Mouse (Mus musculus) ES-E14 (cell line): ENCODE results near the gene Rps6ka5. TPM values are rescaled to one million over a fixed set of nuclear protein-coding genes. Genes with fewer than 3 reads are reported as not detected.
A peak's percentile ranks its signal among the peaks of the same experiment; 100 is the strongest.

Experiments used
- DNase-seq: peaks from one replicate; pipeline ENCODE4 v3.0.0-alpha.2; 2013; ENCODE audit warnings: low read depth, low spot score
- H3K27ac ChIP-seq: 2 replicates; pipeline ENCODE4 v1.5.1; 2012; ENCODE audit warnings: low read depth, mild to moderate bottlenecking, low read length, moderate library complexity, mixed read lengths; ENCODE audit not compliant: poor library complexity, insufficient read depth, severe bottlenecking
- H3K36me3 ChIP-seq: 2 replicates; pipeline ENCODE4 v1.6.1; 2012; ENCODE audit warnings: mild to moderate bottlenecking, low read length, moderate library complexity, mixed read lengths; ENCODE audit not compliant: control insufficient read depth, poor library complexity, insufficient read depth, severe bottlenecking
- H3K4me1 ChIP-seq, 2 experiments: fragments of 150-350 bp in 1 of 2; sonication (generic) in 1 of 2; 2 replicates each; pipeline ENCODE4 v1.6.1; 2012; ENCODE audit warnings: low read length in 2 of 2, mild to moderate bottlenecking in 1 of 2, mixed read lengths in 1 of 2; ENCODE audit not compliant: control insufficient read depth in 2 of 2, insufficient read depth in 2 of 2, poor library complexity in 1 of 2
- H3K4me3 ChIP-seq, 2 experiments: fragments of 150-350 bp in 1 of 2; sonication (generic) in 1 of 2; 2 replicates each; pipeline ENCODE4 v1.5.1; 2012; ENCODE audit warnings: low read length in 2 of 2, low read depth in 1 of 2, mild to moderate bottlenecking in 1 of 2, mixed read lengths in 1 of 2; ENCODE audit not compliant: insufficient read depth in 1 of 2, poor library complexity in 1 of 2, severe bottlenecking in 1 of 2
- H3K9ac ChIP-seq: 2 replicates; pipeline ENCODE4 v1.6.1; 2012; ENCODE audit warnings: low read depth, mild to moderate bottlenecking, low read length, mixed read lengths; ENCODE audit not compliant: poor library complexity, insufficient read depth, severe bottlenecking
- H3K9me3 ChIP-seq: fragments of 150-350 bp; sonication (generic); 2 replicates; pipeline ENCODE4 v1.6.1; 2012; ENCODE audit warnings: low read depth, mild to moderate bottlenecking, low read length; ENCODE audit not compliant: control insufficient read depth, insufficient read depth
- CHD2 ChIP-seq: IDR thresholded peaks from 2 replicates; pipeline ENCODE4 v1.6.1; 2014; ENCODE audit warnings: mild to moderate bottlenecking, low read depth, low read length, inconsistent platforms
- HCFC1 ChIP-seq: IDR thresholded peaks from 2 replicates; pipeline ENCODE4 v1.6.1; 2012; ENCODE audit warnings: low read length, inconsistent platforms, borderline replicate concordance; ENCODE audit not compliant: insufficient read depth
- MAFK ChIP-seq: IDR thresholded peaks from 2 replicates; pipeline ENCODE4 v1.6.1; 2014; ENCODE audit warnings: mild to moderate bottlenecking, low read depth, low read length, inconsistent platforms; ENCODE audit not compliant: insufficient read depth
- ZC3H11A ChIP-seq: IDR thresholded peaks from 2 replicates; pipeline ENCODE4 v1.6.1; 2012; ENCODE audit warnings: low read depth, mild to moderate bottlenecking, inconsistent platforms, low read length, borderline replicate concordance
- ZNF384 ChIP-seq: IDR thresholded peaks from 2 replicates; pipeline ENCODE4 v1.6.1; 2012; ENCODE audit warnings: low read depth, low read length, inconsistent platforms
- in situ Hi-C, 2 experiments: fragments of 600-800 bp; cut with MboI; formaldehyde crosslinking; loops; one replicate each; pipeline ENCODE4 v1.15.1; 2025; ENCODE audit warnings: low sequenced_read_pairs in 2 of 2, inconsistent platforms in 1 of 2; ENCODE audit not compliant: unreplicated experiment in 2 of 2
- total RNA-seq: library from RNA; depleted of rRNA; stranded (reverse); fragments of 300-350 nt; gene quantifications from 2 replicates; pipeline ENCODE4 v1.2.3, GENCODE M21; 2012

The Rps6ka5 gene
- total RNA-seq, 1 experiment = 5.5 TPM

GRCm38 (mm10) chr12:100527753-100528152, 199.0 kb downstream of the Rps6ka5 start:
- no peak overlapping the region for H3K4me3 ChIP-seq
- no peaks in the 10 kb centered on the region for H3K36me3 ChIP-seq
- H3K4me1 ChIP-seq = peaks cover 3 to 37% of the 10 kb centered on the region in 2 experiments; a peak in 3 of 4 replicates
- H3K9me3 ChIP-seq = no peaks in the 10 kb centered on the region
- in situ Hi-C loops = no loop called here
- H3K9ac ChIP-seq = no peak overlapping the region
- TF ChIP-seq ZNF384 (no peak), CHD2 (peak; percentile 55; the same call in 1 of the 2 replicates)
- H3K27ac ChIP-seq = no peak overlapping the region
- peak; percentile 66 for DNase-seq

- Histone ChIP-seq H3K4me1 (peaks cover 2 to 35% of the 10 kb centered on the region in 2 experiments; a peak in 3 of 4 replicates), H3K4me3 (no peak overlapping the region), H3K27ac (no peak overlapping the region), H3K9ac (no peak overlapping the region), H3K9me3 (no peaks in the 10 kb centered on the region), H3K36me3 (no peaks in the 10 kb centered on the region)
- no peak for DNase-seq
- no peak for TF ChIP-seq ZC3H11A
- 0 out of 2 replicates have a peak, but pooled peaks have one; percentile 2 for TF ChIP-seq CHD2
- no peak for TF ChIP-seq MAFK
- in situ Hi-C loops = no loop called here
Measured at GRCm38 (mm10) chr12:100527241-100527640, 199.5 kb downstream of the Rps6ka5 start.

- in situ Hi-C loops = no loop called here
- DNase-seq = no peak
- no peak overlapping the region for H3K9ac ChIP-seq
Measured at GRCm38 (mm10) chr12:100525939-100526338, 200.8 kb downstream of the Rps6ka5 start.

GRCm38 (mm10) chr12:100520794-100521186, 206.0 kb downstream of the Rps6ka5 start, which contains the start of gene Ttc7b:
TSS of gene Ttc7b (minus strand) at chr12:100520826.
- Histone ChIP-seq H3K9ac (peak within 1 kb of the TSS; percentile 92), H3K9me3 (no peaks in the 10 kb centered on the region), H3K4me3 (peak within 1 kb of the TSS; percentile 82 to 89), H3K4me1 (peaks cover 16 to 30% of the 10 kb centered on the region in 2 experiments; a peak in 3 of 4 replicates), H3K27ac (peak within 1 kb of the TSS; percentile 52), H3K36me3 (no peaks in the 10 kb centered on the region)
- in situ Hi-C loops = no loop called here
- no peak for TF ChIP-seq MAFK
- TF ChIP-seq HCFC1 = no peak
- TF ChIP-seq ZNF384 = no peak
- TF ChIP-seq ZC3H11A = no peak
- TF ChIP-seq CHD2 = no peak
- DNase-seq = no peak

More at GRCm38 (mm10) chr12:100525939-100526338, 200.8 kb downstream of the Rps6ka5 start:
- Histone ChIP-seq H3K27ac (no peak overlapping the region), H3K36me3 (no peaks in the 10 kb centered on the region), H3K4me1 (peaks cover 4 to 34% of the 10 kb centered on the region in 2 experiments; a peak in 3 of 4 replicates), H3K9me3 (no peaks in the 10 kb centered on the region), H3K4me3 (no peak overlapping the region)
- TF ChIP-seq MAFK = no peak
- no peak for TF ChIP-seq ZC3H11A
- TF ChIP-seq ZNF384 = no peak
- TF ChIP-seq HCFC1 = no peak
- no peak for TF ChIP-seq CHD2

- Histone ChIP-seq H3K27ac (peak overlapping the region; percentile 52), H3K36me3 (no peaks in the 10 kb centered on the region), H3K4me1 (peaks cover 16 to 34% of the 10 kb centered on the region in 2 experiments; a peak in 3 of 4 replicates), H3K9me3 (no peaks in the 10 kb centered on the region), H3K4me3 (peak overlapping the region; percentile 82 to 89), H3K9ac (peak overlapping the region; percentile 92)
- no peak for TF ChIP-seq CHD2
- no peak for TF ChIP-seq MAFK
- in situ Hi-C loops = no loop called here
- no peak for DNase-seq
Measured at GRCm38 (mm10) chr12:100520077-100520793, 206.5 kb downstream of the Rps6ka5 start.
